In genomic region chr3:153278249-153278648, GRCm38 (mm10) we compare ENCODE assay signal across 27 mouse cellular contexts.
A peak's percentile ranks its signal among the peaks of the same experiment; 100 is the strongest.
DNase-seq lines count a peak whose midpoint lies in the region; ATAC-seq and TF ChIP-seq lines count a peak whose summit lies in the region.
"Had no signal": no experiment of that assay in that cellular context is flagged by ENCODE, and none has a peak within 500 bp of the region (broad histone marks: within the 10 kb centered on the region; RNA-seq: fewer than 3 reads in every experiment).

No protein-coding gene starts in this region.

- H3K4me2 ChIP-seq in hindbrain, embryonic 11.5 days (replicated peaks; ENCODE audit: low read depth, low read length) = no peak overlapping the region
- no peak overlapping the region for H3K4me2 ChIP-seq in hindbrain, postnatal 0 days (ENCODE audit: low read depth, low read length)
- no peak overlapping the region for H3K4me2 ChIP-seq in midbrain, embryonic 14.5 days (ENCODE audit: low read length)
- H3K4me2 ChIP-seq in midbrain, embryonic 15.5 days = no peak overlapping the region
- H3K4me2 ChIP-seq: liver, embryonic 12.5 days had no signal

- H3K4me1 ChIP-seq in hindbrain, embryonic 11.5 days (replicated peaks; ENCODE audit: control insufficient read depth, insufficient read depth, low read length) = peaks cover 2% of the 10 kb centered on the region; the same call in 1 of the 2 replicates
- H3K4me1 ChIP-seq in hindbrain, postnatal 0 days (ENCODE audit: insufficient read depth, low read length) = peaks cover 17% of the 10 kb centered on the region
- peaks cover 30% of the 10 kb centered on the region for H3K4me1 ChIP-seq in midbrain, embryonic 14.5 days (ENCODE audit: control insufficient read depth, insufficient read depth, low read length)
- H3K4me1 ChIP-seq in midbrain, embryonic 15.5 days = peaks cover 35% of the 10 kb centered on the region

- ATAC-seq in hindbrain, embryonic 11.5 days (ENCODE audit: low FRiP score) = no peak
- ATAC-seq in hindbrain, postnatal 0 days = no peak
- no peak for ATAC-seq in midbrain, embryonic 14.5 days (ENCODE audit: low FRiP score, low TSS enrichment)
- ATAC-seq in midbrain, embryonic 15.5 days (replicated peaks) = no peak
- 0 out of 2 replicates have a peak, but pooled peaks have one; percentile 20 for ATAC-seq in megakaryocyte progenitor cell, adult 5-6 weeks (replicated peaks; ENCODE audit: poor library complexity)
- ATAC-seq: activated CD4-positive, CD25-positive, alpha-beta regulatory T cell, adult 4 months; liver, embryonic 12.5 days had no signal

- H3K27me3 ChIP-seq in hindbrain, embryonic 11.5 days (ENCODE audit: control insufficient read depth, insufficient read depth, low read length) = no peaks in the 10 kb centered on the region
- no peaks in the 10 kb centered on the region for H3K27me3 ChIP-seq in hindbrain, postnatal 0 days (ENCODE audit: insufficient read depth, low read length)
- H3K27me3 ChIP-seq in midbrain, embryonic 14.5 days (ENCODE audit: control insufficient read depth, insufficient read depth, low read length) = no peaks in the 10 kb centered on the region
- no peaks in the 10 kb centered on the region for H3K27me3 ChIP-seq in midbrain, embryonic 15.5 days (replicated peaks)
- H3K27me3 ChIP-seq: CH12.LX; limb, embryonic 12.5 days; liver, embryonic 12.5 days; megakaryocyte, embryonic 14.5 days; neural tube, embryonic 15.5 days had no signal

- H3K27ac ChIP-seq in hindbrain, embryonic 11.5 days (ENCODE audit: low read depth, low read length) = 0 out of 2 replicates have a peak overlapping the region, but pooled peaks have one; percentile 60
- H3K27ac ChIP-seq in hindbrain, postnatal 0 days = no peak overlapping the region
- peak overlapping the region; percentile 70; the same call in 1 of the 2 replicates for H3K27ac ChIP-seq in midbrain, embryonic 14.5 days (replicated peaks; ENCODE audit: low read depth, low read length)
- H3K27ac ChIP-seq in midbrain, embryonic 15.5 days = no peak overlapping the region
- H3K27ac ChIP-seq: gastrocnemius, adult 2 months; heart, embryonic 10.5 days; limb, embryonic 12.5 days; liver, embryonic 12.5 days; stomach, postnatal 0 days had no signal

- no peak overlapping the region for H3K9ac ChIP-seq in hindbrain, embryonic 11.5 days (ENCODE audit: low read depth, low read length)
- no peak overlapping the region for H3K9ac ChIP-seq in hindbrain, postnatal 0 days (replicated peaks; ENCODE audit: low read length)
- no peak overlapping the region for H3K9ac ChIP-seq in midbrain, embryonic 14.5 days (replicated peaks; ENCODE audit: low read length)
- no peak overlapping the region for H3K9ac ChIP-seq in midbrain, embryonic 15.5 days
- H3K9ac ChIP-seq: limb, embryonic 12.5 days; liver, embryonic 12.5 days; neural tube, embryonic 15.5 days had no signal

- H3K4me3 ChIP-seq in hindbrain, embryonic 11.5 days (ENCODE audit: low read depth, low read length) = no peak overlapping the region
- H3K4me3 ChIP-seq in hindbrain, postnatal 0 days (ENCODE audit: low read length) = no peak overlapping the region
- no peak overlapping the region for H3K4me3 ChIP-seq in midbrain, embryonic 14.5 days (replicated peaks; ENCODE audit: low read depth, low read length)
- H3K4me3 ChIP-seq in midbrain, embryonic 15.5 days = no peak overlapping the region
- H3K4me3 ChIP-seq: gastrocnemius, adult 2 months; heart, embryonic 10.5 days; limb, embryonic 12.5 days; liver, embryonic 12.5 days; megakaryocyte, embryonic 14.5 days; myocyte; neural tube, embryonic 15.5 days had no signal

- DNase-seq in hindbrain, embryonic 11.5 days (ENCODE audit: low spot score) = no peak
- DNase-seq in hindbrain, postnatal 0 days (ENCODE audit: low spot score) = no peak
- no peak for DNase-seq in midbrain, embryonic 14.5 days
- DNase-seq in testis, postnatal 14 days (ENCODE audit: low spot score) = no peak
- no peak for DNase-seq in lung, postnatal 25 days (ENCODE audit: low spot score)
- DNase-seq: adrenal gland, adult 8-10 months; B cell, adult 2 months; cerebellum, adult 18-20 months; cerebellum, postnatal 14 days; gastrocnemius, adult 2 months; heart, postnatal 4 days; kidney, adult 2 months; kidney, postnatal 10 days; lung, adult 2 months; lung, postnatal 14 days; right cerebral cortex, postnatal 14 days had no signal

- no peaks in the 10 kb centered on the region for H3K36me3 ChIP-seq in hindbrain, embryonic 11.5 days (ENCODE audit: control insufficient read depth, insufficient read depth, low read length)
- no peaks in the 10 kb centered on the region for H3K36me3 ChIP-seq in hindbrain, postnatal 0 days (ENCODE audit: insufficient read depth, low read length)
- no peaks in the 10 kb centered on the region for H3K36me3 ChIP-seq in midbrain, embryonic 14.5 days (ENCODE audit: control insufficient read depth, insufficient read depth, low read length)
- no peaks in the 10 kb centered on the region for H3K36me3 ChIP-seq in midbrain, embryonic 15.5 days (replicated peaks)
- H3K36me3 ChIP-seq: heart, embryonic 10.5 days; limb, embryonic 12.5 days; liver, embryonic 12.5 days; neural tube, embryonic 15.5 days had no signal

- no peak for TF ChIP-seq CTCF in hindbrain, postnatal 0 days (IDR thresholded peaks at IDR 0.05; ENCODE audit: low read depth)

- 88% methylated on average over 5 of the region's 5 CpGs for WGBS in hindbrain, embryonic 11.5 days
- 85% methylated on average over 5 of the region's 5 CpGs for WGBS in hindbrain, postnatal 0 days
- WGBS in midbrain, embryonic 14.5 days = 81% methylated on average over 5 of the region's 5 CpGs
- 75% methylated on average over 5 of the region's 5 CpGs for WGBS in midbrain, embryonic 15.5 days

- peaks cover 10% of the 10 kb centered on the region for H3K9me3 ChIP-seq in hindbrain, embryonic 11.5 days (ENCODE audit: control insufficient read depth, low read length)
- no peaks in the 10 kb centered on the region; the same call in 1 of the 2 replicates for H3K9me3 ChIP-seq in hindbrain, postnatal 0 days (ENCODE audit: low read length)
- H3K9me3 ChIP-seq in midbrain, embryonic 14.5 days (ENCODE audit: control insufficient read depth, low read length) = peaks cover 8% of the 10 kb centered on the region
- H3K9me3 ChIP-seq in midbrain, embryonic 15.5 days = 0 out of 2 replicates have a peak, but pooled peaks cover 3% of the 10 kb centered on the region
- H3K9me3 ChIP-seq: liver, embryonic 12.5 days had no signal

Comparison
In these comparisons a context has a peak if more than half of its experiments do, and no peak if none do; other contexts are left out.
1. H3K27ac ChIP-seq: peak in hindbrain, embryonic 11.5 days (single experiment) and midbrain, embryonic 14.5 days (single experiment); none in hindbrain, postnatal 0 days (single experiment) and midbrain, embryonic 15.5 days (single experiment).